Mouse (Mus musculus) left cerebral cortex, postnatal 25 days (tissue): ENCODE data around the gene Ptprj. TPM values are rescaled to one million over a fixed set of nuclear protein-coding genes. Genes with fewer than 3 reads are reported as not detected.
A peak's percentile ranks its signal among the peaks of the same experiment; 100 is the strongest.
"Not testable (repeated sequence)": the region's sequence is repeated elsewhere in the genome, so short reads cannot be mapped to it uniquely, and the experiment has no call there.

Experiments
- DNase-seq, 2 experiments: peaks; one replicate each; pipeline ENCODE4 v3.0.0; 2022; ENCODE audit warnings: low spot score in 2 of 2, mixed read lengths in 1 of 2
- intact Hi-C: fragments of 180-260 bp; cut with DNase I; formaldehyde crosslinking; loops from one replicate; pipeline ENCODE4 v1.15.1; 2025
- total RNA-seq, 2 experiments: library from RNA; stranded (reverse); gene quantifications; 2 replicates each; pipeline ENCODE4 v1.2.3; 2021

Gene Ptprj
- total RNA-seq, 2 experiments from 2014 or later = 116 to 122 TPM

- DNase-seq = peak; percentile 39 to 61
- intact Hi-C loops = loop anchor here (2.0 kb wide), 3 partner anchors 35 to 105 kb away; no protein-coding TSS in a partner anchor
These were observed 665 bp downstream of the Ptprj start for GRCm38 (mm10) chr2:90579728-90580235.

- intact Hi-C loops = no loop called here
- peak in 1 of 2 experiments; percentile 70 for DNase-seq
These were observed 1.3 kb downstream of the Ptprj start for GRCm38 (mm10) chr2:90579038-90579727.

GRCm38 (mm10) chr2:90577451-90578279 lies 2.8 kb downstream of the Ptprj start:
- intact Hi-C loops = no loop called here
- DNase-seq = no peak

GRCm38 (mm10) chr2:90576936-90577335 lies 3.5 kb downstream of the Ptprj start:
- intact Hi-C loops = no loop called here
- no peak for DNase-seq

GRCm38 (mm10) chr2:90576411-90576810 lies 4.0 kb downstream of the Ptprj start:
- DNase-seq = no peak
- intact Hi-C loops = no loop called here

GRCm38 (mm10) chr2:90575713-90576112 lies 4.7 kb downstream of the Ptprj start:
- intact Hi-C loops = no loop called here
- DNase-seq = no peak

- no peak for DNase-seq
- intact Hi-C loops = no loop called here
These were observed 5.3 kb downstream of the Ptprj start for GRCm38 (mm10) chr2:90575116-90575515.

GRCm38 (mm10) chr2:90574536-90574935 lies 5.9 kb downstream of the Ptprj start:
- DNase-seq = no peak
- intact Hi-C loops = no loop called here

- DNase-seq = peak in 1 of 2 experiments; percentile 67
These were observed 6.6 kb downstream of the Ptprj start for GRCm38 (mm10) chr2:90573640-90574526.

GRCm38 (mm10) chr2:90572126-90572525 lies 8.3 kb downstream of the Ptprj start:
- no peak for DNase-seq
- intact Hi-C loops = no loop called here

More at GRCm38 (mm10) chr2:90573640-90574526, 6.6 kb downstream of the Ptprj start:
- intact Hi-C loops = no loop called here

GRCm38 (mm10) chr2:90571399-90571798 lies 9.0 kb downstream of the Ptprj start:
- intact Hi-C loops, DNase-seq: not testable (repeated sequence)

GRCm38 (mm10) chr2:90570871-90571270 lies 9.6 kb downstream of the Ptprj start:
- no peak for DNase-seq
- intact Hi-C loops = no loop called here

GRCm38 (mm10) chr2:90570216-90570615 lies 10.2 kb downstream of the Ptprj start:
- DNase-seq = no peak
- intact Hi-C loops = no loop called here

- peak in 1 of 2 experiments; percentile 57 for DNase-seq
- intact Hi-C loops = no loop called here
These were observed 11.4 kb downstream of the Ptprj start for GRCm38 (mm10) chr2:90568961-90569481.

- intact Hi-C loops = no loop called here
- peak in 1 of 2 experiments; percentile 88 for DNase-seq
These were observed 12.4 kb downstream of the Ptprj start for GRCm38 (mm10) chr2:90568091-90568490.

- intact Hi-C loops = no loop called here
- DNase-seq = no peak
These were observed 13.5 kb downstream of the Ptprj start for GRCm38 (mm10) chr2:90566773-90567528.

- intact Hi-C loops = no loop called here
- DNase-seq = no peak
These were observed 14.4 kb downstream of the Ptprj start for GRCm38 (mm10) chr2:90566046-90566445.

GRCm38 (mm10) chr2:90565192-90565929 lies 15.1 kb downstream of the Ptprj start:
- no peak for DNase-seq
- intact Hi-C loops = no loop called here
